Mouse (Mus musculus): Measurements from ENCODE around the gene Ube2o.
"Not testable (repeated sequence)": the region's sequence is repeated elsewhere in the genome, so short reads cannot be mapped to it uniquely, and the experiment has no call there.

The Ube2o gene

DNA sequence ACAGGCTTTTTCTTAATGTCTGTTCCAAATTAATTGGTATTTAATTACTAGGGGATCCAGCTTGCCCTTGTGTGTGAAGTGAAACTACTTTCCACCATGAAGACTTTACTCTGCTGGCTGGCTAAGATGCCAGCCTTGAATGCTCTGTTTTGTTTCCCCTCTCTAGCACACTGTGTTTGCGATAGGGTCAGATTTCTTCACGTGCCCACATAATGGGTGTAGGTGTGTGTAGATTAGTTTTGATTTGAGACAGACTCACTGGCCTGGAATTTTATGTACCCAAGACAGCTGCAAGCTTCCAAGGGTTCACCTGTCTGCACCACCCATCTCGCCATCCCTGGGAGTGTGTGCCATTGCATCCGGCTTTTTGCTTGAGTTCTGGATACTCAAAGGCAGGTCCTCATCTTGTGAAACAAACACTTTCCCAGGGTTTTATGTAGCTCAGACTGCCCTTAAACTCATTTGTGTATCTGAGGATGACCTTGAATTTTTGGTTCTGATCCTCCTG lies 67.7 kb downstream of the Ube2o start:
- DNase-seq (ENCODE audit: low read depth, low spot score), result no peak

DNA sequence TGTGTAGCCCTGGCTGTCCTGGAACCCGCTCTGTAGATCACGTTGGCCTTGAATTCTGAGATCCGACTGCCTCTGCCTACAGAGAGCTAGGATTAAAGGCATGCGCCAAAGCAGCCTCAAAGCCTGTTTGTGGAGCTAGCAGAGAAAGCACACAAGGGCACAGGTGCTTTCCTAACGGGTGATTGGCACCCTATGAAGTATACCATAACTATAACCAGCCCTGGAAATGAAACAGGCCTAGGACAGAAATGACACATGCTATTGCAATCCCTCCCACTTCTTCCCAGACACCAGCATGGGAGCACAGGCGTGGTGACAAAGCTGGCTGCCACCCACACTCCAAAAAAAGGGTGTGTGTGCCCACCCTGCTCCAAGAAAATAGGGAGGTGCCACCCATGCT lies 68.3 kb downstream of the Ube2o start:
- DNase-seq (ENCODE audit: low read depth, low spot score), result no peak

DNA sequence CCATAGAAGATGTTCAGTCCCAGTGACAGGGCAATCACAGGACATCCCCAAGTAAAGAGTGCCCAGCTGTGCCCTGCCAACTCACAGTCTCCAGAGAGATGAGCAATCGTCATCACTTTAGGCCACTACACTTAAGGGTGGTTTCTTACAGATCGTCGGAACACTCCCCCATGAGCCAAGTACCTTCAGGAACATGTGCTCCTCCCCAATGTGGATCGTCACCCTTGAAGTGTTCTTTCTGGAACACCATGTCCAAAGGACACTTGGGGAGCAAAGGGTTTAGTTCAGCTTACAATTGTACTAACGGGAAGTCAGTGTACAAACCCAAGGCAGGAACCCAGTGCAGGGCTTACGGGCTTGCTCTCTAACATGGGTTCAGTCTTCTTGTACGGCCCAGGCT lies 69.1 kb downstream of the Ube2o start:
- DNase-seq (ENCODE audit: low read depth, low spot score), result no peak

DNA sequence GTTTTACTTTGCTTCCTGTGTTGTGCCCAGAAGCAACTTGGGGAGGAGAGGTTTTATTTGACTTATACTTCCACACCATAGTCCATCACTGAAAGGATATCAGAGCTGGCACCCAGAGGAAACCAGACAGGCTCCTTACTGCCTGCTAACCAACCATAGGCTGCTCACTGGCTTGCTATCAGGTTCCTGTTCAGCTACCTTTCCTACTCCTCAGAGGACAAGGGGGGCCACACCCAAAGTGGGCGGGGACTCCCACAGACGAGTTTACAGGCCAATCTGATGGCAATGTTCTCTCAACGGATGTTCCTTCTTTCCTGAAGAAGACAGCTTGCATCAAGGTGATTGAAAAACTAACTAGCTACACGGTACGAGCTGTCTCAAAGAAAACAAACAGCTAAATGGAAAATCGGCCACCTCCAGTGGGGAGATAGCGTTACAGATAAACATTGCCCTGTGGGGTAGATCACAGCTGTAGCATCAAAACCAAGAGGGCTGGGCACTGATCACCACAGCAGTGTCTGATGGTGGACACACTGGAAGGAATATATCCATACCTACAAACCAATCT lies 69.9 kb downstream of the Ube2o start:
- no peak for DNase-seq (ENCODE audit: low read depth, low spot score)

DNA sequence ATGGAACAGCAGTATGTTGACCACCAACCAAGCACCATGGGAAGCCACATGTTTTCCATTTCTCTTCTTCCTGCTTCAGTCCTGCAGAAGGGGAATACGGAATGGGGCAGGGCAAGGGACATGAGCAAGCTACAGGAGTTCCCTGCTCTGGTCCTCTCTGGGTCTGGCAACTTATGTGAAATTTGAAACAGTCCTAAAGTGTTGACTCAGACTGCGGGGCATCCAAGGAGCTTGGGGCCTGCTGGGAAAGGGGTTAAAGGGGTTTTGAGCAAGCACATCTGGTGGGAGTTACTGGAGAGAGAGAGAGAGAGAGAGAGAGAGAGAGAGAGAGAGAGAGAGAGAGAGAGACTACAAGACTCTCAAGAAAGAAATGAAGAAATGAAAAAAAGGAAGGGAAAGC lies 72.6 kb downstream of the Ube2o start:
- peak; percentile 52 for DNase-seq (ENCODE audit: low read depth, low spot score)

DNA sequence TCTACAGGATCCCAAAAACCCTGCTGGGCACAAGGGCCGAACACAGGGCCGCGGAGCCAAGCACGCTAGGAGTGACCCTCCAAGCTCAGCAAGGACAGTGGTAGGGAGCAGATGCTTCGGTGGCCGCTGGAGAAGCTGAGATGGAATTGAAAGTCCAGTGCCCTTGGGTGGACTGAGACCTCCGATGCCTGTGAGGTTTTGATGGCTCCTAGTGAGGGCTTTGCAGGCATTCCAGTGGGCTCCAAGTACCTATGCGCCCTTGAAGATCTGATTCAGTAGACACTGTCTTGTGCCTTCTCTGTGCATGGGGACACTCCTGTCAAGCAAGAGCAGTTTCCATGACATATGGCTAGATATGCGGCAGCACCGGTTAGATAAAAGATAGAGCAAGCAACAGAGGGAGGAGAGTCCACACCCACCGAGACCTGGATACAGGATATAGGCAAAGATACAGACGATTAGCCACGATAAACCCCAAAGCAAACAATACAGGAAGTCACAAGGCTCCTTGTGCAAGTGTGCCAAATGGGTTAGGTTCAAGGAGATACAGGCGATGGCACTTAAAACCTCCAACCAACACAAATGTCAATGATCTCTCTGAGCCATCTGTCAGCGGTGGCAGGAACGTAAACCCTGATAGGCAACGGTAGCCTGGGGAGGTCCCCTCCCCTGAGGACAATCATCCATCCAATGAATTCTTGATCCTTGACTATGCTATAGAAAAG lies 74.9 kb downstream of the Ube2o start:
- no peak for DNase-seq (ENCODE audit: low read depth, low spot score)

DNA sequence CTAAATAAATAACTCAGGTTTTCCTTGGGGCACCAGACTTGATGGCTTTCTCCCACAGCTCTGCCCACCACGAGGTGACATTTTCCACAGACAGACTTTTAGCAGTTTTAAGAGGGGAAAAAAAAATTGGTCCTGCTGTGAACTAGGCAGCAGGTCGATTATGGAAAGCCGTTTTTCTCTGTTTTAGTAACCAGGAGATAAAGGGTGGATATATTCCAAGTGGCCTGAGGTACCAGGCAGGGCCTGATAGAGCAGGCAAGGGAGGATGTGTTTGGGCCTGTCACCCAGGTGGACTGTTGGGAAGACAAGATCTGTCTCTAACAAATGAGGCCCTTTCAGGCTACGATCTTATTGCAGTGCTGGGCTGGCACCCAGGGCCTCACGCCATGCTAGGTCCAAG lies 75.7 kb downstream of the Ube2o start:
- DNase-seq (ENCODE audit: low read depth, low spot score), result no peak

DNA sequence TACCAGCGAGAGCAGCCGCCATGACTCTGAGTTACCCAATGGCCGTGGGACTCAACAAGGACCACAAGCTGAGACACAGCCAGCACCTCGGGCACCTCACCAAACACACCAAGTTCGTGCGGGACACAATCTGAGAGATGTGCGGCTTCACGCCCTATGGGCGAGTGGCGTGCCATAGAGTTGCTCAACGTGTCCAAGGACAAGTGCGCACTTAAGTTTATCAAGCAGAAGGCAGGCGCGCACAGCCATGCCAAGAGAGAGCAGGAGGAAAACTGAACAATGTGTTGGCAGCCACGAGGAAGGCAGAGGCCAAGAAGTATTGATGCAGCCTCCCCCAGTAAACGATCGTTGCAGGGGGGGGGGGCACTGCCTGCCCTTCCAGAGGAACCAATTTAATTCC lies 76.7 kb downstream of the Ube2o start:
- no peak for DNase-seq (ENCODE audit: low read depth, low spot score)

DNA sequence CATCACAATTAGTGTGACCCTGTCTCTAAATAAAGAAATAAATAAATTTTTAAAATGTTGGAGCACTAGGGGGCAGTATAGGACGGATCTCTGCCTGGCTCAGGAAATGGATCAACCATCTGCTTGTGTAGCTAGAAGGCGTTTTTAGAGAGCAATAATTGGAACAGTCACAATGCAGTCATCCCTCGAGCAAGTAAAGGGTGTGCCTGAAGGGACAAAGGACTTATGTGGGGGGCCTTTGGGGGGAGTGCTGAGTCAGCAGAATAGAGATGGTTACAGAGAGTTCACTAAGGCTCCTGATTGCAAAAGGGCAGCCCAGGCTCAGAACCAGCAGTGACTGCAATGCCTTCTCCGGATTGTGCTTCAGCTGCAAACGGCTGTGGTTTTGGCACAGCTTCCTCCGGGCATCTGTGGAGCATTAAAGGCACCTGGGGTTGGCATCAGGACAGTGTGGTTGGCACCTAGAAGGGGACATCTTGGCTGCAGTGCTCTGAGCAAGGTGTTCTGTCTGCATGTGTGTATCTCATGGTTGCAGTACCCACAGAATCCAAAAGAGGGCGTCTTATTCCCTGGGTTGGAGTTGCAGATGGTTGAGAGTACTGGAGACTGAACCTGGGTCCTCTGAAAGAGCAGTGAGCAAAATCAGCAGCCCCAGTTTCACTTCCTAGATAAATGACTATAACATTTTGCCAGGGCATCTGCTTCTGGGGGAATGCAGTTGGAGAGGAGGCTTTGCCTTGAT lies 80.1 kb downstream of the Ube2o start:
- DNase-seq (ENCODE audit: low read depth, low spot score), result peak; percentile 69

DNA sequence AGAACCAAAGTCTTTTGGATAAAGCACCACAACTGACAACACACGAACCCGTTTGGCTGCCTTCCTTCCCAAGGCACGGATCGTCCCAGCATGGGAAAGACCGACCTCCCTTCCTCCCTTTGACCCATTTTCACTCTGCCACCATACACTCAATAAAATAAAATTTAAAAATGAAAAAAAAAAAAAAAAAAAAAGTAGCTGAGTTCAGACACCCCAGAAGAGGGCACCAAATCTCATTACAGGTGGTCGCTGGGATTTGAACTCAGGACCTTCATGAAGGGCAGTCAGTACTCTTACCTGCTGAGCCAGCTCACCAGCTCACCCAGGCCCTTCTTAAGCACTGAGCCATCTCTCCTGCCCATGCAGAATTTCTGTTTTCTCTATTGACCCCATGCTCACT lies 82.2 kb downstream of the Ube2o start:
- DNase-seq (ENCODE audit: low read depth, low spot score), result no peak

DNA sequence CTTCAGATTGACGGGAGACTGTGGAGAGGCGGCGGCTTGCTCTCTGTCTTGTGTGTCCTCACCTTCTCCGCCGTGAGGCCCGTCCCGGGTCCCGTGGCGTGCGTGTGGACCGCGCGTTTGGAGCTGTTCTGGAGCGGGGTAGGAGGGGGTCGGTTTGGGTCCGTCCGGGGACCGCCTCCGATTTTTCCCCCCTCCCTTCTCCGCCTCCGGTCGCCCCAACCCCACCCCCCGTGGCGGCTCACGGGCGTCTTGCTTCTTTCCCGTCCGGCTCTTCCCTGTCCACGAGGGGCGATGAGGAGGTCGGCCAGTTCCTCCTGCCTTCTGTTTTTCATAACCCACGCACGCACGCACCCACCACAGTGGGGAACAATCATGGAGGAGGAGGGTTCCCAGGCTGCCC lies 82.7 kb downstream of the Ube2o start:
- DNase-seq (ENCODE audit: low read depth, low spot score), result no peak

DNA sequence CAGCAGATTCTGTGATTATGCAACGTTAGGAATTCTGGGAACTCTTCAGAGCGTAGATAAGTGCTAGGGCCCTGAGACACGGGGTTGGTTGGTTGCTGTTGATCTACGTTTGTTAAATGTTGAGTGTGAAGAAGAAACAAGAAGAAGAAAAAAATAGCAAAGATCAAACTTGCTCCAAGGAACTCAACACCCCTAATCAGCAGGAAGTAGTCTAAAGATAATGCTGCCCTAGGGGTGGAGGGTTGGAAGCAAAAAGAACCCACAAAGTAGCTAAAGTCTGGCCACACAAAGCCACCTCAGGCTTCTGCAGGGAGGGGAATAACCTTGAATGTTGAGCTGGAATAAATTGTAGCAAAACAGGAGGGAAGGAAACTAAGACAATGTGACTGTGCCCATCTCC lies 83.9 kb downstream of the Ube2o start:
- DNase-seq (ENCODE audit: low read depth, low spot score), result no peak

DNA sequence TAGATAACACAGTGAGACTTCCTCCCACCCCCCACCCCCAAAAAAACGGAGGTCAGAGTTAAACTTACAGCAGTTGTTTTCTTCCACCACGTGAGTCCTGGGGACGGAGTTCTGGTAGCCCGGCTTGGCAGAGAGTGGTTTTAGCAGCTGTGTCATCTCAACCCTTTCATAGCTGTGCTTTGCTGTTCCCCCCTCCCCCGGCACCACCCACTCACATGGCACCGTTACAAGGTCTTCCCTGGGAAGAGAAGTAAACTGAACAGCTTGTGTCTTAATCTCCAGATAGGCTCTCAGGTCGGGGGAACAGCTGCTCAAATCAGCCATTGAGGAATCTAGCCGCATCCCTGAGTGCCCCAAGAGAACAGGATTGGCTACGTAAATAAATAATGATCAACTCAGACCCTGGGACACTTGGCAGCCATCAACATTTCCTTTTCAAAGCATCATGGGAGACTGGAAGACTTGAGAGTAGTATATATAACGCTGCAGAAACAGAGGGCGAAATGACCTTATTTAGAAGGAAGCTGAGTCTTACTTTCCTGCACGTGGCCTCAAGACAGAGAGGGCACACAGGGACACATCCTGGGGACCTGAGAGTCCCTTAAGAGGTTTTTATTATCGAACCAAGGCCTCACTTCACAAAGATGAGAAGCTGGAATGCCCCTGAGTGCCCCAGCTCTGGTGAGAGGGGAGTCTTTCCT lies 86.6 kb downstream of the Ube2o start:
- no peak for DNase-seq (ENCODE audit: low read depth, low spot score)

DNA sequence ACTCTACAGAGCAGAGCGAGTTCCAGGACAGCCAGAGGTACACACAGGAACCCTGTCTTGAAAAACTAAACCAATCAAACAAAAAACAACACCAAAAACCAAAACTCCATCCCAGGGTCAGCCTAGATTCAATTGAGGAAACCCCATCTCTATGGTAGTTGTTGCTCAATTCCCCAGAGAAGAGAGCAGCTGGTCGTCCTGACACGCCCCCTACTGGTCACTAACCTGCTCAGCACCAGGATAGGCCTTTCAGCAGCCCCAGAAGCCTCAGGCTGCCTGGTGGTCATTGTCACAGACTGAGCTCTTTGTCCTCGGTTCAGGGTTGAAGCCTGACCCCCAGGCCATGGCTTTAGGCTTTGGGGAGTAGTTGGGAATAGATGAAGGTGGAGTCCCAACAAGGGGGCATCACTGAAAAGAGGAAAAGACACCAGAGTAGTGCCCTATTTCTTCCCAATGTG lies 87.4 kb downstream of the Ube2o start, which contains the start of gene Prpsap1:
TSS of gene Prpsap1 (minus strand) at position 408 of the 458 bp plus-strand sequence.
- no peak for DNase-seq (ENCODE audit: low read depth, low spot score)

DNA sequence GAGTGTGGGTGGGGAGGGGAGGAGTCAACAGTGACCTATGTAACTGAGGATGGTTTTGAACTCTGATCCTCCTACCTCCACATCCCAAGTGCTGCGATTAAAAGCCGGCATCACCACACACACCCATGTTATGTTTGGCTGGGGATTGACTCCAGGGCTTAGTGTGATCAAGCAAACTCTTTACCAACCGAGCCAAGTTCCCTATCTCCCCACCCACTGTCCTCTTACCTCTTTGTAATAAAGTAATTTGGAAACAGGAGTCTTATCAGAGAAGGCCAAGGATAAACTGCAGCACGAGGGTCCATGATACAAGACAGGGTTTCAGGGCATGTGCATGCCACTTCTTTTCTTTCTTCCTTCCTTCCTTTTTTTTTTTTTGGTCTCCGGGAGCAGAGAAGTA lies 88.1 kb downstream of the Ube2o start:
- DNase-seq (ENCODE audit: low read depth, low spot score), result no peak

DNA sequence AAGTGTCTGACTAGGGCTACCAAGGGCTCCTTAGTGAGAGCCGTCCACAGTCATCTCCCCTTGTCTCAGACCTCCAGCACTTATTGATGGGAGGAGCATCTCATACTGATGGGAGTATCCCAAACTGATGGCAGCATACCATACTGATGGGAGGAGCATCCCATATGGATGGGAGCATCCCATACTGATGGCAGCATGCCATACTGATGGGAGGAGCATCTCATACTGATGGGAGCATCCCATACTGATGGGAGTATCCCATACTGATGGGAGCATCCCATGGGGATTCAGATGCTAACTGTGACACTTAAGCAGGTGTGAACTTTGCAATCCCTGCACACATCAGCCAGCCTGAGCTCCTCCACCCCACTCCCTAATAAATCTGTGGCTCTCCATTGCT lies 88.7 kb downstream of the Ube2o start:
- DNase-seq (ENCODE audit: low read depth, low spot score), result not testable (repeated sequence)

DNA sequence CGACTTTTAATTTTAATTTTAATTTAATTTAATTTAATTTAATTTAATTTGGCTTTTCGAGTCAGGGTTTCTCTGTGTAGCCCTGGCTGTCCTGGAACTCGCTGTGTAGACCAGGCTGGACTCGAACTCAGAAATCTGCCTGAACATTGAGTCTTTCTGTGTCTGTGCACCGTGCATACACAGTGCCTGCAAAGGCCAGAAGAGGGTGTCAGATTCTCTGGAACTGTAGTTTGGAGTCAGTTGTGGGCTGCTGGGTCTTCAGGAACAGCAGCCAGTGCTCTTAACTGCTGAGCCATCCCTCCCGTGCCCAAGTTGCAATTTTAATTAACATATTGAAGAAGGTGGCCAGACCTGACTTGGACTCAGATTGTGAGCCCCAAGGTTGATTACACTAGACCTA lies 89.9 kb downstream of the Ube2o start:
- DNase-seq (ENCODE audit: low read depth, low spot score), result no peak

DNA sequence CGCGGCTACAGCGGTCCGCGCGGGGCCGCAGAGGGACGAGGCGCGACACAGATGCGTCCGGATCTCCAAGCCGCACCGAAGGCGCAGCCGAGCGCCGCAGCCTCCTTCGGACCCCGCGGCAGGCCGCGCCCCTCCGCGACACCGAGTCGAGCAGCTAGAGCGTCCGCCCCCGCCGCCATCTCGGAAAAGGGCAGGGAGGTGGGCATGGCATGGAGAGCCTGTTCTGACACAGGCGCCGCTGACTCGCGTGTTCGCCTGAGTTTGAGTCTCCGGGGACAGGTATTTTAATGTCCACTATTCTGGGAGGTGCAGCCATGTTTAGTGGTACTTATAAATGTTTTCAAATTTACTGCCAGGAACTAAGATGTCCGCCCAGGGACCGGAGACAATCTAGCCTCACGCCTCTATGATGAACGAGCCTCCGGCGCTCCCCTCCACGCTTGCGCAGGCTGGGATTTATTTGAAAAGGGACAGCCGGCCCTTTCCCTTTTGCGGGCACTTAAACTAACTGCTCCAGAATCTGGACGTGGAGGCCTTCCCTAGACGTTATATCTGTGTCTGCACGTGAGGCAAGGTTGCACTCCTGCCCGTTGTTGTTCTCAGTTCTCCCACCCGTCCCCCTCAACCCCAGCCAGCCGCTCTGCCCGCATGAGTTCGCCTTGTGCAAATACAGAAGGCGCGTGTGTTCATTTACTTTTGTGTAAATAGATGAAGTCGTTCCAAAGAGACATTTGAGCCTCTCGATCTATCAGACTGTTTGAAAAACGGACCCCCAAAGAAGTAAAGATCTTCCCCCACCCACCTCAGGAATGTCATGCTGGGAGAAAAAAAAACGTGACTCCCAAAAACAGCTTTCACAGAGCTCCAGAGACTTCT lies 90.8 kb downstream of the Ube2o start:
- peak; percentile 85 for DNase-seq (ENCODE audit: low read depth, low spot score)

DNA sequence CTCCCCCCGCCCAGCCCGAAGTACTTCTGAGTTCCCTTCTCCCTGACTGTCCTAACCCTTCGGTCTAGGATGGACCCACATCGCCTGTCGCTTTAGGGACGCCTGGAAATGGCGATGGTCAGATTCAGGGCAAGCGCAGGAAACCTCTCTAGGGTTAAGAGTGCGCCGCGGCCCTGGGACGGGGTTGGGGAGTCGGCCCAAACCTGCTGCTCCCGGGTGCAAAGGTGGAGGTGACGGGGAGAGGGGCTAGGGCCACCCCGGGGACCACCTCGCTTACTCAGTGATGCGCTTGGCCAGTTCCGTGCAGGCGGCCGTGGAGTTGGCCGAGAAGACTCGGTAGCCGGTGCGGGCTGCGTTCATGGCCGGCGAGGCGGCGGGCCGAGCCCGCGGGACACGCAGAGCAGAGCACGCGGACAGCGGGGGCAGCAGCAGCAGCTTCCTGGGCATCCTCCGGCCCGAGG lies 91.4 kb downstream of the Ube2o start:
- DNase-seq (ENCODE audit: low read depth, low spot score), result no peak

DNA sequence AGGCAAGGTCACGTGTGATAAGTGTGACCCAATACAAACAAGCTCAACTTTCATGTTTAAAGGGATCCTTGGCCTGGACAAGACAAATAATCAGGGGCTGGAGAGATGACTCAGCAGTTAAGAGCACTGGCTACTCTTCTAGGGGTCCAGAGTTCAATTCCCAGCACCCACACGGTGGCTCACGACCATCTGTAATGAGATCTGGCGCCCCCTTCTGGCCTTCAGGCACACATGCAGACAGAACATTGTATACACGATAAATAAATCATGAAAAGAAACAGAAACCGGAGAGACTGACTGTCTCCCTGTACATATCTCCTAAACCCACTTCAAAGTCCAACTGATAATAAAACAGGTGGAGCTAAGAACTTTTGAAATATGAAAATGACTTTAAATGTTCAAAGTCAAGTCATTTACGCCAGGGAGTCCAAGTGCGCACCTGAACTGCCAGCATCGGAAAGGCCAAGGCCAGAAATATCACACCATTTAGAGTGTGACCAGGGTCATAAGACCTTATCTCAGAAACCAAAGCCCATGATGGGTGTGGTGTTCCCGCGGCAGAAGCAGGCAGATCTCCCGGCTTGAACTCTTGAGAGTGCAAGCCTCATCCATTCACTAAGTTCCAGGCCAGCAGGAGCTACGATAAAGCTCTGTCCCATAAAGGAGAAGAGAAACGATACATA lies 92.4 kb downstream of the Ube2o start:
- no peak for DNase-seq (ENCODE audit: low read depth, low spot score)

Data from forelimb bud, embryonic 11.5 days (tissue).